Mouse (Mus musculus) CD4-positive, CD25-positive, alpha-beta regulatory T cell, adult 4 months (primary cell): ENCODE measurements around the gene Sympk. TPM values are rescaled to one million over a fixed set of nuclear protein-coding genes. Genes with fewer than 3 reads are reported as not detected.
A peak's percentile ranks its signal among the peaks of the same experiment; 100 is the strongest.

Experiments used
- ATAC-seq: one replicate; pipeline ENCODE4 v1.8.0; 2017
- polyA plus RNA-seq, 2 experiments: library from polyadenylated mRNA; unstranded; fragments of 100-300 nt; shearing (Covaris generic); gene quantifications; one replicate each; pipeline ENCODE4 v1.2.1; 2017

The Sympk gene
- 1 to 10 TPM; 5.0 to 6.4 TPM for polyA plus RNA-seq

GRCm38 (mm10) chr7:19024096-19024506 lies at the start of gene Sympk:
Gene Sympk, plus strand, starts transcription at chr7:19024377.
- ATAC-seq: peak; percentile 94

- ATAC-seq: no peak
These were observed 45.8 kb upstream of the Sympk start for GRCm38 (mm10) chr7:18978381-18978780.

GRCm38 (mm10) chr7:18986503-18986902 lies 37.7 kb upstream of the Sympk start:
- no peak for ATAC-seq

GRCm38 (mm10) chr7:18987100-18987499 lies 37.1 kb upstream of the Sympk start, which contains the start of gene Nanos2:
Gene Nanos2, plus strand, starts transcription at chr7:18987400.
- ATAC-seq: no peak

DNA sequence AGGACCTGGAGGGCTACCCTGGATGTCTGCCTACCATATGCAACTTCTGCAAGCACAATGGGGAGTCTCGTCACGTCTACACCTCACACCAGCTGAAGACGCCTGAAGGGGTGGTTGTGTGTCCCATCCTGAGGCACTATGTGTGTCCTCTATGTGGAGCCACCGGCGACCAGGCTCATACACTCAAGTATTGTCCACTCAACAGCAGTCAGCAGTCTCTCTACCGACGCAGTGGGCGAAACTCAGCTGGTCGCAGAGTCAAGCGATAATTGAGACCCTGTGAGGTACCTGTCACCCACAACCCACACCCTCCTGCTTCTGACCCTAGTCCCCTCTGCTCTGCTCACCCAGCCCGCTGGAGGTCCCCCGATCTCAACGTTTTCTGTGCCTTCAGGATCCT lies 36.4 kb upstream of the Sympk start:
- ATAC-seq: no peak

- no peak for ATAC-seq
These were observed 35.4 kb upstream of the Sympk start for GRCm38 (mm10) chr7:18988780-18989179.

DNA sequence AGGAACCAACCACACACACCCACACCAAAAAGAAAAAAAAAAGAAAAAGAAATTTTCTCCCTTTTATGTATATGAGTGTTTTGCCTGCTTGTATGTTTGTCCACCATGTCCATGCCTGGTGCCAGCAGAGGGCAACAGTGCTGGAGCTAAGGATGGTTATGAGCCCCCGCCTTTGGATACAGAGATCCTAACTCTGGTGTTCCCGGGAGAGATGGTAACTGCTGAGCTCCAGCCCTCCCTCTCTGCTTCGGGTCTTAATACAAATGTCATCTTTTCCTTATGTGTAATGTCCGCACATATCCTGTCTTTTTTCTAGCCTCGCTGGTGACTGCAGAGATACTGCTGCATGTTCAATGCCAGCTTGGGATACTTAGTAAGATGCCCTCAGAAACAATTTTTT lies 34.2 kb upstream of the Sympk start:
- no peak for ATAC-seq

DNA sequence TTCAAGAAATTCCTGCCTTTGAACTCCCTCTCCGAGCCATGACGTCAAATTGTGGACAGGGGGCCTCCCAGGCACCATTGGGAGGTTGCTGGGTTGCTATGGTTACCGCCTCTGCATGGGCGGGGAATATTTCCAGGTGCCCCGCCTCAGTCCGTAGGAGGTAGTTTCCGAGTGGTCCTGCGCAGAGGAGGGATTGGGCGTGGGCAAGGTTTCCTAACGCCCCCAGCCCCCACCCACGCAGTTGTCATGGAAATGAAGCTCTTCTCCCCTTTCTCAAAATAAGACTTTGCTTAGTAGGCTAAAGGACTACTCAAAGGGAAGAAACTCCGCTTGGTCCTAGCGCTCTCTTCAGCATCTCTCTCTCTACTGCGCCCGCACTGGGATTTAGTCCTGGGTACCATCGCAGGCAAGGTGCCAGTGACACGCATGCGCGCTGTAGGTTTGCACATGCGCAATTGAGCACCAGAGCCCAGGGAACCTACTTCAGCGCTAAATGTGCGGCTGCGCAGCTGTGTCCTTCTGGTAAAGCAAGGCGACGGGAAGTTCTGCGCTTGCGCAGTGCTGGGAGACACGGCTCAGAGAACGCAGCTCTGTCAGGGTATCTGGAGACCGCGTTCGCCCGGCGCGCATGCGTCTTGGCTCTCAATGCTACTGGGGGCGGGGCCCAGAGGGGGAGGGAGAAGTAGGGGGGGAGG lies 33.4 kb upstream of the Sympk start, which contains the start of gene Mypop:
TSS of gene Mypop (plus strand) at position 645 of the 695 bp plus-strand sequence.
- ATAC-seq: peak; percentile 86

DNA sequence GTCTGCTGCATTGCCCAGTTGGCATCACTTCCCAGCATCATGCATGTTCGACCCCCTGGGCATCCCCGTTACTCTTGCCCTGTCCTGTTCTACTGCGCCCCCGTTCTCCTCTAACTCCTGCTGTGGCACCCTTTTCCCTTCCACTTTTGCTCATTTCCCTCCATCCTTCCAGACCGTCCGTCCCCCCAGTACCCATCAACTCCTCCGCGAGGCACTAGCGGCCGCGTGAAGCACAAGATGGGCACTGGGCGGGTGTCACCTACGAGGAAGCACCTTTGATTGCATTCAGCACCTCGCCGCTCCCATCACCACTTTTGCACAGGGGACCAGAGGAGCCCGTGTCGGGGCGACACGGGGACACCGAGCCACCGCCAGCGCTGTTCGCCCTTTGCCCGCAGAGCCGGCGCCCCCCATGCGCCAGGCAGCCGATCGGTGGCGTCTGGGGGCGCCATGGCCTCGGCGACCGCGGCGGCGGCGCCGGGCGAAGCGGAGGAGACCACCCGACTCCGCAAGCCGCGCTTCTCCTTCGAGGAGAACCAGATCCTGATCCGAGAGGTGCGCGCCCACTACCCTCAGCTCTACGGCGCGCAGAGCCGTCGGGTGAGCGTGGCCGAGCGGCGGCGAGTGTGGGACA lies 32.4 kb upstream of the Sympk start:
- ATAC-seq: no peak

- ATAC-seq: no peak
These were observed 31.9 kb upstream of the Sympk start for GRCm38 (mm10) chr7:18992294-18992675.

DNA sequence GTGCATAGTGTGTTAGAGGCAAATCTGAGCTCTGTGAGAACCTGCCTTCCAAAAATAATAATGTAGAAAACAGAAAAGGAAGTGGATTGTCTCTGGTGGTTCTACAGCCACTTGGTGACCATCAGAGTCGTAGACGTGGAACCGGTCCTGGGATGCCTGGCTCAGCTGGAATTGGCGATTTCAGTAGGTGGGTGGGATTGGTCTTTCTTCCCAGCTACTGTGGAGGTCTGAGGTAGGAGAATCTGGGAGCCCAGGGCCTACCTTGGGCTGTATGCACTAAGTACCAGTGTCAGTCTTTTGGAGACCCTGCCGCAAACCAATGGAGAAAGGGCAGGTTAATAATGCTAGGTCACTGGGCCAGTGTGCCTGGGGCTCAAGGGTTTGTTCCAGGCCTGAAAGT lies 31.1 kb upstream of the Sympk start:
- no peak for ATAC-seq

DNA sequence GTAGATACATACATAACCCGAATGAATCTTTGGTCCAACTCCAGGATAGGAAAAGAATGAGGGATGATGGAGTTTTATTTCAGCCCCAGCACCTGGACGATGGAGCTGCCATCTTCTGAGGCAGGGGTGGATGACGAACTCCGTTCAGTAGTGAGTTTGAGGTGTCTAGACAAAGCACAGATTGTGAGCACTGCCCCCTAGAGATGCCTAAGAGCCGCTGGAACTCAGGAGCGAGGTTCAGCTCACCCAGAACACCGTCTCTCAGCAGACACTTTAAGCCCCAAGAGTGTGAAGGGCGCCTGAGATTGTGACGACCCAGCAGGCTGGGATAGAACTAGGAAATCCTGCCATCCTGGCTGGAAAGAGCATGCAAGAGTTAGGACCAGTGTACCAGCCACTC lies 25.3 kb upstream of the Sympk start:
- ATAC-seq: no peak

DNA sequence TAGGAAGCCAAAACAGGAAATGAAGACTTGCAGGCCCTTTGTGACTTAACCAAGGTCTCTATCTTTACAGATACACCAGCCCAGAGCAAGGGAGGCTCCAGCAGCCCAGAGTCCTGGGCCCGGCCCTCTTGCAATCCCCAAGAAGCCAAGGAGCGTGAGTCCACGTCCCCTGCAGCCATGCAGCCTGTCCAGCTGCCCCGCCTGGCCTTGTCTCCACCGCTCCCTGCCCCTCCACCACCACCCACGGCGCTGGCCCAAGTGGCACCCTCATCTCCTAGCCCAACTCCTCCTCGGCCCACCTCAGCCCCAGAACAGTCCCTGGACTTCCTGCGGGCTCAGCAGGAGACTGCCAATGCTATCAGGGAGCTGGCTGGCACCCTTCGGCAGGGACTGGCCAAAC lies 23.8 kb upstream of the Sympk start:
- no peak for ATAC-seq

GRCm38 (mm10) chr7:19001066-19001806 lies 22.9 kb upstream of the Sympk start:
- peak; percentile 68 for ATAC-seq

DNA sequence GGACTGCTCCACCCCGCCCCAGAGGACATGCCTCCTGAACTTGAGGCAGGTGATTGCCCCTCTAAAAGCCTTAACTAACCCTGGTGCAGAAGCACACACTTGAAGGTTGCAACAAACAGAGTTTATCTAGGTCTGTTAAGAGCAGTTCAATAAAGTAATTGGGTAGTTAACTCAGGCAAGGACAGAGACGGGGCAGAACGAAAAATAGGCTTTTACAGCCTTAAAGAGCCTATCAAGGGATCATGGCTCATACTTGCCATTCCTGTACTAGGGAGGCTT lies 22.4 kb upstream of the Sympk start:
- ATAC-seq: no peak

- no peak for ATAC-seq
These were observed 22.1 kb upstream of the Sympk start for GRCm38 (mm10) chr7:19002115-19002514.

DNA sequence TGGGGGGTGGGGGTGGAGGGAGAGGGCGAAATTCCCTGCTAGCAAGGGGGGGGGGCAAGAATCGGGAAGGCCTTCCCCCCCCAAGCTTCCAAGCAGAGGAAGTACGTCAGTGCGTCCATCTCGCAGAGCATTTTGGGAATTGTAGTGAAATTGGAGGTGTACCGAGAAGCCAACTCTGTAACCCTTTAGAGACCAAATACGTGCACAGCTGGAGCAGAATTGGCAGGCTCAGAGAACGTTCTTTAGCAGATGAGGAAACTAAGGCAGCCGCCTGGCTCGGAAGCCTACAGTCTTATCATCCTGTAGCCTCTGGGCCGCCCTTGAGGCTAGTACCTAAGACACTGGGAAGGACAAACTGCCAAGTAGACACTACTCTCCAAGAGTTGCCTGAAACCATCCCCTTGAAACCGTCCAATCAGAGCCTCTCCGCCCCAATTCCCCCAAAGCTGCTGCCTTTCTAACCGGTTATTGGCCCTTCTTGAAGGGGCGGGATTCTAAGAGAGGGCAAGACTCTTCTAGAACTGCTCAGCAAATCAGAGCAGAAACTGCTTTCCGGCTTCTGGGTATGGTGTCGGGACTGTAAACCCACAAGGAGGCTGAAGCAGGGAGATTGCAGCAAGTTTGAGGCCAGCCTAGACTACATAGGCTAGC lies 21.2 kb upstream of the Sympk start:
- ATAC-seq: peak; percentile 45

GRCm38 (mm10) chr7:19003902-19004630 lies 20.1 kb upstream of the Sympk start, which contains the start of gene Irf2bp1:
Gene Irf2bp1, plus strand, starts transcription at chr7:19004044.
- peak; percentile 70 for ATAC-seq

GRCm38 (mm10) chr7:19004631-19005079 lies 19.5 kb upstream of the Sympk start:
- no peak for ATAC-seq

DNA sequence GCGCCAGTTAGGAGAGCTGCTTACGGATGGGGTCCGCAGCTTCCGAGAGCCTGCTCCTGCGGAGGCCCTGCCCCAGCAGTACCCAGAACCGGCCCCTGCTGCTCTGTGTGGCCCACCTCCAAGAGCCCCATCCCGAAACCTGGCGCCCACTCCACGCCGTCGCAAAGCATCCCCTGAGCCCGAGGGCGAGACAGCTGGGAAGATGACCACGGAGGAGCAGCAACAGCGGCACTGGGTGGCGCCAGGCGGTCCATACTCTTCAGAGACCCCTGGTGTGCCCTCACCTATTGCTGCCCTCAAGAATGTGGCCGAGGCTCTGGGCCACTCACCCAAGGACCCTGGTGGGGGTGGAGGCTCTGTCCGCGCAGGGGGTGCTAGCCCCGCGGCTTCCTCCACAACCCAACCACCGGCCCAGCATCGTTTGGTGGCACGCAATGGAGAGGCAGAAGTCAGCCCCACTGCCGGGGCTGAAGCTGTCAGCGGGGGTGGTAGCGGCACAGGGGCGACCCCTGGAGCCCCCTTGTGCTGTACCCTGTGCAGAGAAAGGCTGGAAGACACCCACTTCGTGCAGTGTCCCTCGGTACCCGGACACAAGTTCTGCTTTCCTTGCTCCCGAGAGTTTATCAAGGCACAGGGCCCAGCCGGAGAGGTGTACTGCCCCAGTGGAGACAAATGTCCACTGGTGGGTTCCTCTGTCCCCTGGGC lies 18.6 kb upstream of the Sympk start:
- ATAC-seq: no peak

GRCm38 (mm10) chr7:19006476-19006875 lies 17.7 kb upstream of the Sympk start:
- ATAC-seq: peak; percentile 41
